Mouse (Mus musculus) heart, postnatal 25 days (tissue): ENCODE data around the gene Cntln. TPM values are rescaled to one million over a fixed set of nuclear protein-coding genes. Genes with fewer than 3 reads are reported as not detected.

Experiments
- DNase-seq: peaks from one replicate; pipeline ENCODE4 v3.0.0; 2022; ENCODE audit warnings: low spot score
- intact Hi-C: fragments of 180-260 bp; cut with DNase I; formaldehyde crosslinking; loops from one replicate; pipeline ENCODE4 v1.15.1; 2025
- total RNA-seq, 2 experiments: library from RNA; stranded (reverse); gene quantifications; 2 replicates each; pipeline ENCODE4 v1.2.3; 2021

Cntln gene
- total RNA-seq: 1 to 10 TPM; 2.2 to 3.0 TPM

DNA sequence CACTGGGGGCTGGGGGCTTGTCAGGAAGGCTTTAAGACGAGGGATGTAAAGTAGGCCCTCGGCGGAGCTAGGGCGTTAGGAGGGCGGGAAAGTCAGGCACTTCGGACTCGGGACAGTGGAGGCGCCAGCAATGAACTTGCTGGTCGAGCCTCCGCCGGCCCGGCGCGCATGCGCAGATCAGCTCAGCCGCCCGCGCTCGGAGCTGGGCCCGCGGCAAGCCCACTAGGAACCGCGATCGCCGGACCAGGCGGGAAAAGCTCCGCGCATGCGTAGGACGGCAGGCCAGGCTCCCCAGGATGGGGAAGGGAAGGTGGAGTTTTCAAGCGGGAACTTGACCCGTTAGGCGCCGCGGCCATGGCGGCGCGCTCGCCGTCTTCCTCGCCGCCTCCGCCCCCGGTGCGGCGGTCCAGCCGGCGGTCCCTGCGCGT lies at the start of gene Cntln:
TSS of gene Cntln (plus strand) at position 199 of the 428 bp plus-strand sequence.
- peak; percentile 95 for DNase-seq

DNA sequence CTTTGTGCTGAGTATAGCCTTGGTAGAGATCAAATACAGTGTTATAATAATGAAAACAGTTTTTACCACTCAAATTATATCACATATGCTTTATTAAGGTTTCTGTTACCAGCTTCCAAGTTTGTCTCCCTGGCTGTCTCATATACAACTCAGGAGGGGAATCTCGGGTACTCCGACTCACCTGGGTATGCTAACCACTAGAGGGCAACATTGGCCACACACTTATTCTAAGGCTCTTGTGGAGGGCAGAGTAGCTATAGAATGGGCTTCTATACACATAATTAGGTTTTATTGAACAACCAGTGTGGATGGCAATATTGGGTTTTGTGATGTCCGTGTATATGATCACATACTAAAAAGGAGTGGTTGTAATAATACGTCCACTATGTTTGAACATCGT lies 47.1 kb upstream of the Cntln start:
- intact Hi-C loops: loop anchor here (2.0 kb wide), 1 partner anchor 260 kb away; no protein-coding TSS in a partner anchor
- no peak for DNase-seq

More for the DNA sequence above, at the start of gene Cntln:
- intact Hi-C loops: no loop called here

DNA sequence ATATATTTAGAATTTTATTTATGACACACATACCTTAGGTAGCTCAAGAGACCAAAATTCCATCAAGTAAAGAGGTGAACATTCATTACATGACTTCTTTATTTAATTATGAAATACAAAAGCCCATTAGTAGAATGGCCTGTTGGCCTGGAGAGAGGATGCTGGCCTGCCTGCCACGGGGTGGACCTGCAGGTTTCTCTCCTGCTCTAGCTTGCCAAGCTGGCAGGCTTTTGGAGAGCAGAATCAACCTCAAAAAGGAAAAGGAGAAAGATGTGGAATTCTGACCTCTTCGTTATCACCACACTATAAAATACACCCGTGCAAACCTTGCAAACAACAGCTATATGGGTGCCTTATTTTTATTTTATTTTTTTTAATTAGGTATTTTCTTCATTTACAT lies 45.6 kb upstream of the Cntln start:
- intact Hi-C loops: no loop called here
- no peak for DNase-seq

- no peak for DNase-seq
- intact Hi-C loops: no loop called here
These were observed 44.6 kb upstream of the Cntln start for GRCm38 (mm10) chr4:84839466-84839865.

GRCm38 (mm10) chr4:84857588-84857987 lies 26.5 kb upstream of the Cntln start:
- intact Hi-C loops: no loop called here
- DNase-seq: no peak

DNA sequence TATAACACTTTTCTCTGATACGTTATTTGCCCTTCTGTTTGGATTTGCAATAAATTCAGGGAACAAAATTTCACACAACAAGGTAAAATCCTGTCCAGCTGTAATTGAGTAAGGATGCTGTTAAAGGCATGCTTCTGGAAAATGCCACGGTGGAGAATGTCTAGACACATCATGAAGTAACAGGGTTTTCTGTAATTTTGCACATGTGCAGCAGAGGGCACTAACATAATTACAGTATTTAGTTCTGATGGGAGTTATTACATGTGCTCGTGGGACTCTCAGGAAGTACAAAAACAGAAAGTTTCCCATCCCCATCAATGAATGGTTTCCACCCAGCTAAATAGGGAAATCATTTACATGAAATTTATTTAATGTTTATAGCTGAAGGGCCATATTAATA lies 7.8 kb upstream of the Cntln start:
- intact Hi-C loops: loop anchor here (2.0 kb wide), 1 partner anchor 220 kb away; no protein-coding TSS in a partner anchor
- no peak for DNase-seq

GRCm38 (mm10) chr4:84883646-84884045 lies 463 bp upstream of the Cntln start:
- no peak for DNase-seq
- intact Hi-C loops: no loop called here

DNA sequence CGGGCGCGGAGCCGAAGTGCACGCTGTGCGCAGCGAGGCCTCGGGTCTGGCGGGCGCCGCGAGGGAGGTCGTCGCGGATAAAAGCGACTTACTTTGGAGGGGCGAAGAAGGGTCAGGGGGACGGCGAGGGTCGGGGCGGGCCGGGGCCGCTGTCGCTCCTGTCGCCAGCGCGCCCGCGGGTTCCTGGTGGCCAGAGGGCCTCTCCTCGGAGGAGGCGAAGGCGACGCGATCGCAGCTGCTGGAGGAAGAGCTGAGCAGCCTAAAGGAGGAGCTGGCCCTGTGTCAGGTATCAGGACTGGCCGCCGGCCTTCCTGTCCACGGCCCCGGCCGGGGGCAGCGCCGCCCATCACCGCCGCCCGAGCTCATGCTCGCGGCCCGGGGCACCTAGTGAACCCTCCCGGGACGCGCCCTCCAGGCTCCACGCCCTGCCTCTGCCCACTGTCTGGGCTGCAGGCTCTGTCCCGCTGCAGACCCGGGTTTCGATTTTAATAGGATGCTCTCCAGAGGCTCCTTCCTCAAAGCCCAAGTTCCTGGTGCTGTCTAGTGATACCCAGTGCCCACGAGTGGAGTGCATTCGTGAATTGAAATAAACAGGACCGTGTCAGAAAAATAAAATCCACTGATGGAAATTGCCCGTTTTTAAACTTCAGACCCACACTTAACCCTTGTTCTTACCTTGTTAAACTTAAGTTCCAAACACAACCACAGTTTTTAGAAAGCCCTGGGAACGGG lies 596 bp downstream of the Cntln start:
- intact Hi-C loops: no loop called here
- peak; percentile 33 for DNase-seq

DNA sequence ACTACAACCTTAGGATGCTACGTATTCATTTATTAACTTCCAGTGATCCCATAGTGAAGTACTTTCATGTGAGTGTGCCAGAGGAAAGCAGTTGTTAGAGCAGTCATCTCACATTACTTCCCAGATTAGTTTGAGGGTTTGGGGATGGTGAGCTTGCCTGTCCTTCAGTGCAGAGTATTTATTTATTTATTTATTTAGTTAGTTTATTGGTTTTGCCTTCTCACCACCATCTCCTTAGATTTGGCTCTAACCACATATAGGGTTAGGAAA lies 1.1 kb downstream of the Cntln start:
- DNase-seq: no peak
- intact Hi-C loops: no loop called here

DNA sequence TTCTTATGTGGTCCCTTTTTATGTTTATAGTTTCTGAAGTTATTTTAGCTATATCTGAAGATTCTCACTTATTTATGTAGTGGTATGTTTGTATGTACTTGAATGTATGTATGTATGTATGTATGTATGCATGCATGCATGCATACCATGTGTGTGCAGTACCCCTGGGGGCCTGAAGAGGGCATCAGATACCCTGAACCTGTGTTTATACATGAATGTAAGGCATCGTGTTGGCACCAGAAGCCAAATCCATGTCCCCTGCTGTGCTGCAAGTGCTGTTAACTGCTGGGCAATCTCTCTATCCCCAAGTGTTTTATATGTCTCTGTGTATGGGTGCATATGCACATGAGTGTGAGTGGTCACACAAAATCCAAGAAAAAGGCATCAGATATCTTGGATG lies 34.3 kb downstream of the Cntln start:
- intact Hi-C loops: no loop called here
- DNase-seq: no peak

DNA sequence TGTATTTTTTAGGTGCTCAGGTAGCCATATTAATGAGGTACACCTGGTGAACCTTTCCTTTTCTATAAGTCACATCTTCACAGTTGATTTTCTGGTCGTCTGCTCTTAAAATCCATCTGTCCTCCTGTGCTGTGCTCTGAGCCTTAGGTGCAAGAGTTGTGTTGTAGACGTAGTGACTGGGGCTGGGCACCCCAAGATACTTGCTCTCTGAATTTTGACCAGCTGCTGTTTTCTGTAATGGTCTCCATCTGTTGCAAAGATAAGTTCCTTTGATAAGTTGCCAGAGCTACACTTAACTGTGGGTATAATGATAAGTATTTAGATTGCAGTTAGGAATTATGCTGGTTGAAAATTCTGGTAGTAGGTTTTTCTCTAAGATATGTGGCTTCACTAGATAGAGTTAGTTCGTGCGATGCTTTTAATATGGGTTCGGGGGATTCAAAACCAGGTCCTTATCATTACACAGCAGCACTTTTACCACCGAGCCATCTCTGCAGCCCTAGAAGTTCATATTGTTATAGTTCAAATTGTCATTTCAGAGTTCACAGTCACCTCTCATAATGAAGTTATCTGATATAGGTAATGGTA lies 50.3 kb downstream of the Cntln start:
- no peak for DNase-seq
- intact Hi-C loops: no loop called here

- no peak for DNase-seq
- intact Hi-C loops: no loop called here
These were observed 58.0 kb downstream of the Cntln start for GRCm38 (mm10) chr4:84942059-84942458.

- intact Hi-C loops: no loop called here
- DNase-seq: no peak
These were observed 58.5 kb downstream of the Cntln start for GRCm38 (mm10) chr4:84942651-84943050.

DNA sequence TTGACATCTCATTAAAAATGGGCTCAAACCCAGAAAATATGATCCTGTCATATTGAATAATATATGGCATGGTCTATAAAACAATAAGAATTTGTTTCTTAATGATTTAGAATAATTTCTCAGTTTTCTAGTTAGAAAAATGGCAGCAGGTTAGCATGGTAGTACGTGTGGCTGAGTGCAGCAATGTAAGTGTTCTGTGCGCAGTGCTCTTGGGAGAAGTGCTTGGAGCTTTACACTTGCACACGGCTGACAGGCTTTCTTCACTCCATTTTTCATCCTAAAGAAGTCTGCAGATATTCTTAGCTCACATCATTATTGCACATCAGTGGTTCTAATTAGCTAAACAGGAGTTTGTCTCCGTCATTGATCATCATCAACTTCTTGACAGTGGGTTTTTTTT lies 60.0 kb downstream of the Cntln start:
- DNase-seq: no peak
- intact Hi-C loops: no loop called here

DNA sequence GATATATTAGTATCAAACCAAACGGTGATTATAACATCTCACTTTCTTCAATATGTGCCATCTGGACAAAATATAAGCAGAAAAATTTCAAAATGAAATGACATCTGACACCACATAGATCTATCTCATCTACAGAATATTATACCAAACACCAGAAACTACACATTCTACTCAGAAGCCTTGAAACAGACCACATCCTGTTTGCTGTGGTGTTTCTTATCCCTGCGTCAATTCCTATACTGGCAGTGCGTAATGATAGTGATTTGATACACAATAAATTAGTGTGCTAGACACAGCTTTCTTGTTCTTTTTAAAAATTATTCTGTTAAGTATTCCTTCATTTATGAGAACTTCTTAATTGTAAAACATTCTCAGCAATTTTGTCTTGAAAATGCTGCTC lies 62.3 kb downstream of the Cntln start:
- intact Hi-C loops: no loop called here
- DNase-seq: no peak

DNA sequence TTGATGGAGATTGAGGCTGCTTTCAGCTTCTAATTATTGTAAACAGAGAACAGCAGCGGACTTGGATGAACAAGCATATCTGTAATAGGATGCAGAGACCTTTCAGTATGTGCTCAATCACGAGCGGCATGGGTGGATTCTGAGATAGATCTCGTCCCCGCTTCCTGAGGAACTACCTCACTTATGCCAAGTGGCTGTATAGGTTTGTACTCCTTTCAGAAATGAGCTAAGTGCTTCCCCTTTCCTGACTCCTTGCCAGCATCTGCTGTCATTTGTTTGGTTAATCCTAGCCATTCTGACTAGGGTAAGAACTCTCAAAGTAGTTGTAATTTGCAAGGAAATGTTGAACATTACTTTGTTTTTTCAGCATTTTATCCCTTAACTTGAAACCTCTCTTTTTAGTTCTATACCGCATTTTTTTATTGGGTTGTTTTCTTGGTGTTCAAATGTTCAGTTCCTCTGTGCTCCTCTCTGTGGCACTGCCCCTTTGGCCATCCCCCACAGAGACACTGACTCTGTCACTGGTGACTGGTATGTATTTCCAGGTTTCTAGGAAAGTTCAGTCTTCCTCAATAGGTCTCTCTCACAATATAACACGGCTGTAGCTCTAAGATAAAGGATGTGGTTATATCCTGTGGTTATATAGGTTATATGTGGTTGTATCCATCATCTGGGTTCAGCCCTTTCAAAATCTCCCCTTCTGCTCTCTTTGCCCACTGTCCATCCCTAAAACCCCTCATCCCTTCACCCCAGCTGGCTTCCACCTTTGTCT lies 93.0 kb downstream of the Cntln start:
- no peak for DNase-seq

GRCm38 (mm10) chr4:84995520-84996348 lies 111.6 kb downstream of the Cntln start:
- intact Hi-C loops: no loop called here
- DNase-seq: no peak

More for the DNA sequence above, 93.0 kb downstream of the Cntln start:
- intact Hi-C loops: no loop called here

DNA sequence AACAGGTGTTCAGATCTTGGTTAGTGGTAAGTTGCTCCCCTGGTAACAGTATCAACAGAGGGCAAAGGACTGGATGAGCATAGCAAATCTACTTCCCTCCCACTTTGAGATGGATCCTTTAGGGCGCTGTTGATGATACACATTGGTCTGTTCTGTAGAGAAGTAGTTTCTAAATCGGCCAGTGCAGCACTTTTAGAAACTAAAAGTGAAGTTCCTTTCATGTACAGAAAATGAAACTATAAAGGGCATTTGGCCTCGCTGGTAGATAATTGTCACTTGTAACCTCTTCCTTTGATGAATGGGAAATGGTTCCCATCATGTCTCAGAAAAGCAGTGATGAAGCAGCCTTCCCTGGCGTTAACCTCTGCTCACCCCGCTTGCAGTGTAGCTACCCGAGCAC lies 121.5 kb downstream of the Cntln start:
- DNase-seq: no peak
- intact Hi-C loops: no loop called here

DNA sequence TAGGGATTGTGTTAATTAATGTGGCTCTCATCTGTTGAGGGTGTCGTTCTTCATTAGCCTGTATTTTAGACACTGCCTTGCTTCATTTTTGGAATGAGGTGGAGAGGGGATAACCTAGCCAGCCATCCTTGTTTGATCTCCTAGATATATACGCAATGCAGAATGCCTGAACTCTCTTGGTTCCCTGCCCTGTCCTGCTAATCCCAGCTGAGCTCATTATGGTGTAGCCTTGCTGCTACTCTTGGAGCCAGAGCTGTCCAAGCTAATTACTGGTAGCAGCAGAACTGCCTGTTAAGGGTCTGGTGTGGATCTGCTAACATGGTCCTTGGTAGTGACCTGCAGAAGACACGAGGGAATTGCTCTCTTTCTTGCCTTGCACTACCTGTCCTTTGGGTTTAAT lies 122.7 kb downstream of the Cntln start:
- no peak for DNase-seq
- intact Hi-C loops: no loop called here

GRCm38 (mm10) chr4:85010846-85011245 lies 126.7 kb downstream of the Cntln start:
- intact Hi-C loops: no loop called here
- DNase-seq: no peak
